Mouse (Mus musculus): Measurements from ENCODE around the gene Rasl10b.

GRCm38 (mm10) chr11:83417080-83417479 is 8.1 kb downstream of the Rasl10b start:
- TF ChIP-seq POLR2A (IDR thresholded peaks at IDR 0.05; ENCODE audit: insufficient read length, low read depth) (no peak), POLR2AphosphoS2 (IDR thresholded peaks at IDR 0.05; ENCODE audit: insufficient read length, low read depth) (no peak), TCF3 (IDR thresholded peaks at IDR 0.05; ENCODE audit: insufficient read length, low read depth) (no peak), TCF12 (IDR thresholded peaks at IDR 0.05; ENCODE audit: insufficient read depth, poor library complexity, severe bottlenecking) (no peak), CEBPB (IDR thresholded peaks at IDR 0.05; ENCODE audit: insufficient read depth, poor library complexity, severe bottlenecking) (no peak), MAX (IDR thresholded peaks at IDR 0.05; ENCODE audit: low read depth) (no peak), E2F4 (IDR thresholded peaks at IDR 0.05; ENCODE audit: insufficient read depth) (no peak), USF1 (IDR thresholded peaks at IDR 0.05; ENCODE audit: low read depth) (no peak), MYOG (IDR thresholded peaks at IDR 0.05; ENCODE audit: control insufficient read depth in 1 of 3, insufficient read depth in 1 of 3, insufficient read length in 2 of 3, low read depth in 2 of 3) (no peak)

Data from myocyte (in vitro differentiated cells).